Mouse (Mus musculus) forebrain, embryonic 10.5 days (tissue): ENCODE measurements around the gene Chd3. TPM values are rescaled to one million over a fixed set of nuclear protein-coding genes. Genes with fewer than 3 reads are reported as not detected.

Experiments
- DNase-seq: peaks from one replicate; pipeline ENCODE4 v3.0.0-alpha.2; 2017; ENCODE audit warnings: low spot score; ENCODE audit errors: extremely low spot score
- H3K27ac ChIP-seq: fragments of 300-500 bp; sonication (generic); 2 replicates; pipeline ENCODE4 v1.5.1; 2016; ENCODE audit warnings: mild to moderate bottlenecking
- H3K27me3 ChIP-seq: fragments of 300-500 bp; sonication (generic); 2 replicates; pipeline ENCODE4 v1.6.1; 2016; ENCODE audit warnings: mild to moderate bottlenecking; ENCODE audit not compliant: poor library complexity, severe bottlenecking
- H3K36me3 ChIP-seq: fragments of 300-500 bp; sonication (generic); replicated peaks from 2 replicates; pipeline ENCODE4 v1.6.1; 2016; ENCODE audit warnings: mild to moderate bottlenecking, moderate library complexity
- H3K4me1 ChIP-seq: fragments of 300-500 bp; sonication (generic); 2 replicates; pipeline ENCODE4 v1.6.1; 2016
- H3K4me3 ChIP-seq: fragments of 300-500 bp; sonication (generic); 2 replicates; pipeline ENCODE4 v1.5.1; 2016; ENCODE audit warnings: mild to moderate bottlenecking, moderate library complexity
- H3K9me3 ChIP-seq: fragments of 300-500 bp; sonication (generic); 2 replicates; pipeline ENCODE4 v1.6.1; 2016; ENCODE audit warnings: mild to moderate bottlenecking, moderate library complexity
- WGBS: fragments of 180-500 bp; shearing (Covaris S2); methylation state at CpG from one replicate; pipeline ENCODE4 v1.1.7; 2016; 5-methylcytosine and 5-hydroxymethylcytosine counted together
- polyA plus RNA-seq: library from polyadenylated mRNA; unstranded; fragments of >200 nt; fragmentation: Nextera tagmentation; extraction: Ambion mirVana; gene quantifications from 2 replicates; pipeline ENCODE4 v1.2.1, GENCODE M21; 2016

Chd3 gene
- polyA plus RNA-seq, 1 experiment from 2014 or later = 44.9 TPM

- Histone ChIP-seq H3K36me3 (peaks cover 50% of the 10 kb centered on the region), H3K4me1 (peaks cover 93% of the 10 kb centered on the region), H3K27ac (peak overlapping the region; percentile 99), H3K9me3 (no peaks in the 10 kb centered on the region), H3K27me3 (no peaks in the 10 kb centered on the region), H3K4me3 (peak overlapping the region; percentile 79)
- under 1% methylated on average over 26 of the region's 26 CpGs for WGBS
- DNase-seq = peak; percentile 97
These were observed 41.9 kb upstream of the Chd3 start for GRCm38 (mm10) chr11:69411073-69411535.

GRCm38 (mm10) chr11:69410310-69411072, 41.3 kb upstream of the Chd3 start:
- H3K27me3 ChIP-seq = no peaks in the 10 kb centered on the region
- DNase-seq = no peak
- H3K4me1 ChIP-seq = peaks cover 87% of the 10 kb centered on the region
- WGBS = under 1% methylated on average over 41 of the region's 41 CpGs
- H3K36me3 ChIP-seq = peaks cover 56% of the 10 kb centered on the region
- H3K9me3 ChIP-seq = no peaks in the 10 kb centered on the region
- H3K27ac ChIP-seq = peak overlapping the region; percentile 99
- peak overlapping the region; percentile 79 for H3K4me3 ChIP-seq

- H3K27ac ChIP-seq = peak overlapping the region; percentile 99
- DNase-seq = no peak
- peaks cover 82% of the 10 kb centered on the region for H3K4me1 ChIP-seq
- H3K9me3 ChIP-seq = no peaks in the 10 kb centered on the region
- 0% methylated on average over 18 of the region's 18 CpGs for WGBS
- H3K36me3 ChIP-seq = peaks cover 61% of the 10 kb centered on the region
- H3K27me3 ChIP-seq = no peaks in the 10 kb centered on the region
- peak overlapping the region; percentile 79 for H3K4me3 ChIP-seq
These were observed 40.8 kb upstream of the Chd3 start for GRCm38 (mm10) chr11:69410045-69410309.

- peak overlapping the region; percentile 79 for H3K4me3 ChIP-seq
- H3K4me1 ChIP-seq = peaks cover 77% of the 10 kb centered on the region
- WGBS = under 1% methylated on average over 43 of the region's 46 CpGs
These were observed 40.3 kb upstream of the Chd3 start for GRCm38 (mm10) chr11:69409378-69410044.

GRCm38 (mm10) chr11:69408541-69409377, 39.6 kb upstream of the Chd3 start:
- WGBS = under 1% methylated on average over 33 of the region's 33 CpGs
- H3K4me3 ChIP-seq = peak overlapping the region; percentile 79
- peak; percentile 80 for DNase-seq
- H3K9me3 ChIP-seq = no peaks in the 10 kb centered on the region
- H3K4me1 ChIP-seq = peaks cover 70% of the 10 kb centered on the region
- no peaks in the 10 kb centered on the region for H3K27me3 ChIP-seq
- H3K27ac ChIP-seq = peak overlapping the region; percentile 99
- peaks cover 70% of the 10 kb centered on the region for H3K36me3 ChIP-seq

More at GRCm38 (mm10) chr11:69409378-69410044, 40.3 kb upstream of the Chd3 start:
- peaks cover 66% of the 10 kb centered on the region for H3K36me3 ChIP-seq
- no peaks in the 10 kb centered on the region for H3K9me3 ChIP-seq
- H3K27me3 ChIP-seq = no peaks in the 10 kb centered on the region
- peak overlapping the region; percentile 99 for H3K27ac ChIP-seq
- peak; percentile 92 for DNase-seq

GRCm38 (mm10) chr11:69407724-69408004, 38.5 kb upstream of the Chd3 start:
- WGBS = 89% methylated on average over 4 of the region's 4 CpGs
- Histone ChIP-seq H3K9me3 (no peaks in the 10 kb centered on the region), H3K27me3 (no peaks in the 10 kb centered on the region), H3K27ac (peak overlapping the region; percentile 99; the same call in 1 of the 2 replicates), H3K4me3 (peak overlapping the region; percentile 79; the same call in 1 of the 2 replicates), H3K36me3 (peaks cover 70% of the 10 kb centered on the region), H3K4me1 (peaks cover 59% of the 10 kb centered on the region)
- DNase-seq = no peak

- no peak overlapping the region; the same call in none of the 2 replicates for H3K27ac ChIP-seq
- H3K4me1 ChIP-seq = peaks cover 53% of the 10 kb centered on the region
- H3K27me3 ChIP-seq = no peaks in the 10 kb centered on the region
- peak overlapping the region; percentile 79; the same call in 1 of the 2 replicates for H3K4me3 ChIP-seq
- 88% methylated on average over 16 of the region's 16 CpGs for WGBS
- DNase-seq = no peak
- no peaks in the 10 kb centered on the region for H3K9me3 ChIP-seq
- H3K36me3 ChIP-seq = peaks cover 71% of the 10 kb centered on the region
These were observed 37.9 kb upstream of the Chd3 start for GRCm38 (mm10) chr11:69406867-69407723.

GRCm38 (mm10) chr11:69406282-69406681, 37.1 kb upstream of the Chd3 start:
- Histone ChIP-seq H3K4me3 (peak overlapping the region; percentile 10), H3K36me3 (peaks cover 71% of the 10 kb centered on the region), H3K4me1 (peaks cover 51% of the 10 kb centered on the region), H3K27ac (no peak overlapping the region), H3K27me3 (peaks cover 8% of the 10 kb centered on the region; the same call in 1 of the 2 replicates), H3K9me3 (no peaks in the 10 kb centered on the region)
- no peak for DNase-seq
- 89% methylated on average over 19 of the region's 19 CpGs for WGBS

GRCm38 (mm10) chr11:69405397-69406200, 36.4 kb upstream of the Chd3 start:
- Histone ChIP-seq H3K9me3 (no peaks in the 10 kb centered on the region), H3K27ac (0 out of 2 replicates have a peak overlapping the region, but pooled peaks have one; percentile 4), H3K4me1 (peaks cover 51% of the 10 kb centered on the region), H3K27me3 (peaks cover 14% of the 10 kb centered on the region), H3K36me3 (peaks cover 77% of the 10 kb centered on the region), H3K4me3 (peak overlapping the region; percentile 18)
- DNase-seq = no peak
- 89% methylated on average over 24 of the region's 24 CpGs for WGBS

GRCm38 (mm10) chr11:69404595-69405396, 35.6 kb upstream of the Chd3 start:
- DNase-seq = no peak
- peaks cover 51% of the 10 kb centered on the region for H3K4me1 ChIP-seq
- peak overlapping the region; percentile 18 for H3K4me3 ChIP-seq
- peaks cover 22% of the 10 kb centered on the region for H3K27me3 ChIP-seq
- WGBS = 93% methylated on average over 24 of the region's 24 CpGs
- 0 out of 2 replicates have a peak overlapping the region, but pooled peaks have one; percentile 4 for H3K27ac ChIP-seq
- no peaks in the 10 kb centered on the region for H3K9me3 ChIP-seq
- H3K36me3 ChIP-seq = peaks cover 85% of the 10 kb centered on the region
